Mouse (Mus musculus) ES-Bruce4 (cell line): ENCODE measurements around the gene Wdr82. TPM values are rescaled to one million over a fixed set of nuclear protein-coding genes. Genes with fewer than 3 reads are reported as not detected.

Source experiments
- H3K27ac ChIP-seq: 2 replicates; pipeline ENCODE4 v1.5.1; 2012; ENCODE audit warnings: low read length, inconsistent platforms; ENCODE audit not compliant: insufficient read depth
- H3K27me3 ChIP-seq: 2 replicates; pipeline ENCODE4 v1.6.1; 2012; ENCODE audit warnings: mild to moderate bottlenecking, low read length, inconsistent platforms; ENCODE audit not compliant: control insufficient read depth, poor library complexity, insufficient read depth, severe bottlenecking
- H3K36me3 ChIP-seq: 2 replicates; pipeline ENCODE4 v1.6.1; 2012; ENCODE audit warnings: inconsistent platforms, mild to moderate bottlenecking, low read length, moderate library complexity; ENCODE audit not compliant: control insufficient read depth, poor library complexity, insufficient read depth, severe bottlenecking
- H3K4me1 ChIP-seq: one replicate; pipeline ENCODE4 v1.8.1; 2011; ENCODE audit warnings: low read length; ENCODE audit not compliant: control insufficient read depth, insufficient read depth
- H3K4me3 ChIP-seq: 2 replicates; pipeline ENCODE4 v1.5.1; 2011; ENCODE audit warnings: low read depth, mild to moderate bottlenecking, low read length
- H3K9ac ChIP-seq: 2 replicates; pipeline ENCODE4 v1.6.1; 2012; ENCODE audit warnings: low read depth, mild to moderate bottlenecking, inconsistent platforms; ENCODE audit not compliant: poor library complexity, severe bottlenecking
- H3K9me3 ChIP-seq: replicated peaks from 2 replicates; pipeline ENCODE4 v1.6.1; 2012; ENCODE audit warnings: mild to moderate bottlenecking, low read length, inconsistent platforms; ENCODE audit not compliant: control insufficient read depth, poor library complexity, insufficient read depth, severe bottlenecking
- CTCF ChIP-seq: IDR thresholded peaks from one replicate; pipeline ENCODE4 v1.8.1; 2011; ENCODE audit warnings: low read depth, low read length
- EP300 ChIP-seq: IDR thresholded peaks from 2 replicates; pipeline ENCODE4 v1.6.1; 2011; ENCODE audit warnings: low read depth, low read length; ENCODE audit not compliant: insufficient read depth
- POLR2A ChIP-seq: IDR thresholded peaks from one replicate; pipeline ENCODE4 v1.8.1; 2011; ENCODE audit warnings: low read length; ENCODE audit not compliant: insufficient read depth
- polyA plus RNA-seq: library from polyadenylated mRNA; stranded (reverse); fragments of >200 nt; gene quantifications from 2 replicates; pipeline ENCODE4 v1.2.4, GENCODE M21; 2011; ENCODE audit warnings: low read depth; ENCODE audit not compliant: missing spikeins, insufficient read depth, insufficient read length

The Wdr82 gene
- polyA plus RNA-seq, 1 experiment: 118 TPM

GRCm38 (mm10) chr9:106209954-106210353 is 39.2 kb downstream of the Wdr82 start:
- no peak overlapping the region for H3K4me3 ChIP-seq
- no peaks in the 10 kb centered on the region for H3K9me3 ChIP-seq
- TF ChIP-seq EP300 (no peak), CTCF (no peak), POLR2A (no peak)
- H3K27me3 ChIP-seq: no peaks in the 10 kb centered on the region
- no peak overlapping the region for H3K9ac ChIP-seq
- no peak overlapping the region; the same call in 1 of the 2 replicates for H3K27ac ChIP-seq
- H3K36me3 ChIP-seq: peaks cover 14% of the 10 kb centered on the region
- peaks cover 11% of the 10 kb centered on the region for H3K4me1 ChIP-seq

- peak overlapping the region; percentile 90 for H3K27ac ChIP-seq
- TF ChIP-seq EP300: peak; percentile 97
- TF ChIP-seq CTCF: no peak
- TF ChIP-seq POLR2A: no peak
- peak overlapping the region; percentile 76 for H3K4me3 ChIP-seq
- H3K36me3 ChIP-seq: peaks cover 14% of the 10 kb centered on the region
- H3K9me3 ChIP-seq: no peaks in the 10 kb centered on the region
- peak overlapping the region; percentile 36 for H3K9ac ChIP-seq
- no peaks in the 10 kb centered on the region for H3K27me3 ChIP-seq
- H3K4me1 ChIP-seq: peaks cover 6% of the 10 kb centered on the region
Observed at GRCm38 (mm10) chr9:106210853-106211609, 40.3 kb downstream of the Wdr82 start.

DNA sequence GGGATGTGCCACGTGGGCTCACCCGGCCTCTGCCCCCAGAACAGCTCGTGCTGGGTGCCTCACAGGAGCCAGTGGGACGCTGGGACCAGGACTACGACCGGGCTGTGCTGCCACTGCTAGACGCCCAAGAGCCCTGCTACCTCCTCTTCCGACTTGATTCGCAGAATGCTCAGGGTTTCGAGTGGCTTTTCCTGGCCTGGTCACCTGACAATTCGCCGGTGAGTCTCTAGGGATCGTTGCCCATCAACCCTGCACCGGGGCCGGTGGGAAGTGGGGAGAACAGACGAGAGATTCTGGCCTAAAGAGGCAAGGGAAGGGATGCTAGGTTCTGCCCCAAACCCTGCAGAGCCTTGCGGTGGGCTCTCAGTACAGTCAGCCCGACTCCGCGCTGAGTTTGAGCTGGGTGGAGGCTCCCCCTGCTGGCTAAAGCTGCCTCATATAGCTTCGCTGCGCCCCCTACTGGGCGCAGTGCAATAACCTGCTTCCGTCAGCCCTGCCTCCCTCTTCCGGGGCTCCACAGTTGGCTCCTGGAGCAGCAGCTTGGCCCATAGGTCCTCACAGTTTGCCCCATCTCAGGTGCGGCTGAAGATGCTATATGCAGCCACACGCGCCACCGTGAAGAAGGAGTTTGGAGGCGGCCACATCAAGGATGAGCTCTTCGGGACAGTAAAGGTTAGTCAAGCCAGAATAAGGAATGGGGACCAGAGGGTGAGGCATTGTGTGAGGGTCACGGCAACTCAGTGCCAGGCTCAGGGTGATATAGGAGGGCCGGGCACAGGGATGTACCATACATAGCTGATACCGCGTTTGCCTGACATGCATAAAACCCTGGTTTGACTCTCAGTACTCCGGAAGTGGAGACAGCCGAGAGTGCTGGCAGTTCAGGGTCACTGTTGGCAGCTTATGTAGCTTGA is 41.2 kb downstream of the Wdr82 start:
- H3K4me1 ChIP-seq: peaks cover 6% of the 10 kb centered on the region
- TF ChIP-seq CTCF (peak; percentile 100), EP300 (peak; percentile 54; the same call in 1 of the 2 replicates), POLR2A (no peak)
- no peaks in the 10 kb centered on the region for H3K27me3 ChIP-seq
- H3K36me3 ChIP-seq: peaks cover 14% of the 10 kb centered on the region
- peak overlapping the region; percentile 76 for H3K4me3 ChIP-seq
- H3K27ac ChIP-seq: peak overlapping the region; percentile 90
- H3K9ac ChIP-seq: peak overlapping the region; percentile 36
- H3K9me3 ChIP-seq: no peaks in the 10 kb centered on the region

- Histone ChIP-seq H3K27ac (no peak overlapping the region), H3K4me3 (peak overlapping the region; percentile 63), H3K9me3 (no peaks in the 10 kb centered on the region), H3K9ac (no peak overlapping the region), H3K27me3 (no peaks in the 10 kb centered on the region), H3K36me3 (peaks cover 14% of the 10 kb centered on the region), H3K4me1 (peaks cover 6% of the 10 kb centered on the region)
- TF ChIP-seq POLR2A (no peak), CTCF (no peak), EP300 (0 out of 2 replicates have a peak, but pooled peaks have one; percentile 63)
Observed at GRCm38 (mm10) chr9:106212594-106212981, 41.9 kb downstream of the Wdr82 start.

DNA sequence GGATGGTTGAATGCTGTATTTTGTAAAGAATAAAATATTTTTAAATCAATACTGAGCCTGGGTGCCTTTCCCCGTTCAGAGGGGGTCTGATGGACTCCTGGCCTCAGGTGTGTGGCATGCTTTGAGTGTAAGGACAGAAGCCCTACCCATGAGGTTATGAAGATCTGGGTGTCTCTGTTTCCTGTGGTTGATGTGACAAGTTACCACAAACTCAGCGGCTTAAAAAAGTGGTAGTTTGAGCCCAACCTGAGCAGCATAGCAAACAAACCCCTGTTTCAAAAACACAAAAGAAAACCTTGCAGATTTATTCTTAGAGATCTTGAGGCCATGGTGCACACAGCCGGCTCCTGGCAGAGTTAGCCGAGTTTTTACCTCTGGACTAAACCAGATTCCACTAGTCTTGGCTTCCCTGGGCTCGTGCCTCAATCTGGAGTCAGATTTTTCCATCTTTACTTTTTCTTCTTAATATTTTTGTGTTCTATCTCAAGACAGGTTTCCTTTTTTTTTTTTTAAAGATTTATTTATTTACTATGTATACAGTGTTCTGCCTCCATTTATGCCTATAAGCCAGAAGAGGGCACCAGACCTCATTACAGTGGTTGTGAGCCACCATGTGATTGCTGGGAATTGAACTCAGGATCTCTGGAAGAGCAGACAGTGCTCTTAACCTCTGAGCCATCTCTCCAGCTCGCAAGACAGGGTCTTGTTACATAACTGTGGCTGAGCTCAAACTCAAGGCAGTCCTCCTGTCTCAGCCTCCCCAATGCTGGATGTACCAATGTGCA is 44.8 kb downstream of the Wdr82 start:
- no peak for TF ChIP-seq EP300
- TF ChIP-seq POLR2A: no peak
- no peak for TF ChIP-seq CTCF
- no peak overlapping the region for H3K9ac ChIP-seq
- H3K9me3 ChIP-seq: no peaks in the 10 kb centered on the region

DNA sequence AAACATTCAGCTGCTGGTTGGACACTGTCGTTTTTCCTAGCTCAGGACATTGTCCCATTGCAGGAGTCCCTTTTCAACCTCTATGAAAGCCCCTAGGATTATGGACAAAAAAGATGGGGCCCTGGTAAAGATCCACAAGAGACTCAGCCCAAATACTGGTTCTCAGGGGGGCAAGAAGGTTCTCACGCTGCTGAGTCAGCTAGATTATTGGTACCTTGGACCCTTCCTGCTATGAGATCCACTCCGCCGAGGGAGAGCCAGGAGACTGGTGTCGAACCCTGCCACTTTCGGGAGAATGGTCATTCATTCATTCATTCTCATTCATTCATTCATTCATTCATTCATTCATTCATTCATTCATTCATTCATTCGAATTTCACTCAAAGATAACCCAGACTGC is 46.2 kb downstream of the Wdr82 start:
- Histone ChIP-seq H3K9me3 (no peaks in the 10 kb centered on the region), H3K27ac (no peak overlapping the region), H3K4me3 (no peak overlapping the region), H3K27me3 (no peaks in the 10 kb centered on the region), H3K36me3 (peaks cover 14% of the 10 kb centered on the region), H3K9ac (no peak overlapping the region), H3K4me1 (peaks cover 5% of the 10 kb centered on the region)
- TF ChIP-seq EP300: no peak
- no peak for TF ChIP-seq CTCF
- TF ChIP-seq POLR2A: no peak

More for the DNA sequence above, 44.8 kb downstream of the Wdr82 start:
- no peak overlapping the region for H3K27ac ChIP-seq
- no peaks in the 10 kb centered on the region for H3K27me3 ChIP-seq
- no peak overlapping the region for H3K4me3 ChIP-seq
- H3K4me1 ChIP-seq: peaks cover 5% of the 10 kb centered on the region
- peaks cover 14% of the 10 kb centered on the region for H3K36me3 ChIP-seq
